8 mouse cellular contexts compared by ENCODE assay signal in genomic region chr6:99095185-99096104, GRCm38 (mm10).
DNase-seq lines count a peak whose midpoint lies in the region; ATAC-seq lines count a peak whose summit lies in the region.

No protein-coding gene starts in this region.

- no peak for ATAC-seq in forebrain, embryonic 12.5 days (ENCODE audit: low FRiP score)
- ATAC-seq in hindbrain, embryonic 11.5 days (ENCODE audit: low FRiP score), result no peak
- ATAC-seq in liver, embryonic 11.5 days (replicated peaks; ENCODE audit: low FRiP score), result peak; percentile 77

- WGBS in forebrain, embryonic 12.5 days, result 56% methylated on average over 18 of the region's 18 CpGs
- WGBS in hindbrain, embryonic 11.5 days, result 30% methylated on average over 18 of the region's 18 CpGs
- WGBS in liver, embryonic 11.5 days, result 20% methylated on average over 18 of the region's 18 CpGs

- H3K4me2 ChIP-seq in forebrain, embryonic 12.5 days, result peak overlapping the region; percentile 13; the same call in 1 of the 2 replicates
- no peak overlapping the region; the same call in 1 of the 2 replicates for H3K4me2 ChIP-seq in hindbrain, embryonic 11.5 days (replicated peaks; ENCODE audit: low read depth, low read length)
- peak overlapping the region; percentile 73 for H3K4me2 ChIP-seq in liver, embryonic 11.5 days

- no peak overlapping the region for H3K4me3 ChIP-seq in forebrain, embryonic 12.5 days (replicated peaks)
- H3K4me3 ChIP-seq in hindbrain, embryonic 11.5 days (ENCODE audit: low read depth, low read length), result no peak overlapping the region
- H3K4me3 ChIP-seq in liver, embryonic 11.5 days (ENCODE audit: low read depth, low read length), result peak overlapping the region; percentile 46

- no peaks in the 10 kb centered on the region for H3K9me3 ChIP-seq in forebrain, embryonic 12.5 days
- no peaks in the 10 kb centered on the region for H3K9me3 ChIP-seq in hindbrain, embryonic 11.5 days (ENCODE audit: control insufficient read depth, low read length)
- H3K9me3 ChIP-seq in liver, embryonic 11.5 days (ENCODE audit: control insufficient read depth, low read length), result no peaks in the 10 kb centered on the region

- no peaks in the 10 kb centered on the region; the same call in 1 of the 2 replicates for H3K27me3 ChIP-seq in forebrain, embryonic 12.5 days
- H3K27me3 ChIP-seq in hindbrain, embryonic 11.5 days (ENCODE audit: control insufficient read depth, insufficient read depth, low read length), result 0 out of 2 replicates have a peak, but pooled peaks cover 2% of the 10 kb centered on the region
- H3K27me3 ChIP-seq in liver, embryonic 11.5 days (replicated peaks; ENCODE audit: control insufficient read depth, insufficient read depth, low read length), result no peaks in the 10 kb centered on the region

- H3K9ac ChIP-seq in forebrain, embryonic 12.5 days, result no peak overlapping the region
- no peak overlapping the region for H3K9ac ChIP-seq in hindbrain, embryonic 11.5 days (ENCODE audit: low read depth, low read length)
- H3K9ac ChIP-seq in liver, embryonic 11.5 days (ENCODE audit: low read depth, low read length), result peak overlapping the region; percentile 47

- H3K4me1 ChIP-seq in forebrain, embryonic 12.5 days, result peaks cover 43% of the 10 kb centered on the region
- H3K4me1 ChIP-seq in hindbrain, embryonic 11.5 days (replicated peaks; ENCODE audit: control insufficient read depth, insufficient read depth, low read length), result peaks cover 8% of the 10 kb centered on the region
- peaks cover 42% of the 10 kb centered on the region for H3K4me1 ChIP-seq in liver, embryonic 11.5 days (replicated peaks; ENCODE audit: control insufficient read depth, insufficient read depth, low read length)

- no peak overlapping the region for H3K27ac ChIP-seq in forebrain, embryonic 12.5 days
- no peak overlapping the region for H3K27ac ChIP-seq in hindbrain, embryonic 11.5 days (ENCODE audit: low read depth, low read length)
- peak overlapping the region; percentile 51 for H3K27ac ChIP-seq in liver, embryonic 11.5 days (ENCODE audit: low read depth, low read length)

- H3K36me3 ChIP-seq in forebrain, embryonic 12.5 days (replicated peaks), result no peaks in the 10 kb centered on the region
- no peaks in the 10 kb centered on the region for H3K36me3 ChIP-seq in hindbrain, embryonic 11.5 days (ENCODE audit: control insufficient read depth, insufficient read depth, low read length)
- H3K36me3 ChIP-seq in liver, embryonic 11.5 days (ENCODE audit: control insufficient read depth, insufficient read depth, low read length), result no peaks in the 10 kb centered on the region

- DNase-seq in urinary bladder, postnatal 14 days (ENCODE audit: low spot score), result peak; percentile 12
- no peak for DNase-seq in urinary bladder, postnatal 4 days (ENCODE audit: low spot score in 2 of 2)
- DNase-seq in hindbrain, embryonic 11.5 days (ENCODE audit: low spot score), result peak; percentile 27
- DNase-seq in liver, embryonic 11.5 days (ENCODE audit: low spot score), result peak; percentile 46
- DNase-seq in naive thymus-derived CD4-positive, alpha-beta T cell, adult 2 months (ENCODE audit: low read depth), result peak; percentile 81
- DNase-seq in right cerebral cortex, postnatal 36 days (ENCODE audit: low spot score in 2 of 2), result no peak
- no peak for DNase-seq in cerebellum, postnatal 10 days

Comparison
In these comparisons a context has a peak if more than half of its experiments do, and no peak if none do; other contexts are left out.
1. DNase-seq: peak in urinary bladder, postnatal 14 days (single experiment), hindbrain, embryonic 11.5 days (single experiment), liver, embryonic 11.5 days (single experiment) and naive thymus-derived CD4-positive, alpha-beta T cell, adult 2 months (single experiment); none in urinary bladder, postnatal 4 days (0 of 2), right cerebral cortex, postnatal 36 days (0 of 2) and cerebellum, postnatal 10 days (0 of 2).